10 mouse cellular contexts compared by ENCODE assay signal in the genomic region with DNA sequence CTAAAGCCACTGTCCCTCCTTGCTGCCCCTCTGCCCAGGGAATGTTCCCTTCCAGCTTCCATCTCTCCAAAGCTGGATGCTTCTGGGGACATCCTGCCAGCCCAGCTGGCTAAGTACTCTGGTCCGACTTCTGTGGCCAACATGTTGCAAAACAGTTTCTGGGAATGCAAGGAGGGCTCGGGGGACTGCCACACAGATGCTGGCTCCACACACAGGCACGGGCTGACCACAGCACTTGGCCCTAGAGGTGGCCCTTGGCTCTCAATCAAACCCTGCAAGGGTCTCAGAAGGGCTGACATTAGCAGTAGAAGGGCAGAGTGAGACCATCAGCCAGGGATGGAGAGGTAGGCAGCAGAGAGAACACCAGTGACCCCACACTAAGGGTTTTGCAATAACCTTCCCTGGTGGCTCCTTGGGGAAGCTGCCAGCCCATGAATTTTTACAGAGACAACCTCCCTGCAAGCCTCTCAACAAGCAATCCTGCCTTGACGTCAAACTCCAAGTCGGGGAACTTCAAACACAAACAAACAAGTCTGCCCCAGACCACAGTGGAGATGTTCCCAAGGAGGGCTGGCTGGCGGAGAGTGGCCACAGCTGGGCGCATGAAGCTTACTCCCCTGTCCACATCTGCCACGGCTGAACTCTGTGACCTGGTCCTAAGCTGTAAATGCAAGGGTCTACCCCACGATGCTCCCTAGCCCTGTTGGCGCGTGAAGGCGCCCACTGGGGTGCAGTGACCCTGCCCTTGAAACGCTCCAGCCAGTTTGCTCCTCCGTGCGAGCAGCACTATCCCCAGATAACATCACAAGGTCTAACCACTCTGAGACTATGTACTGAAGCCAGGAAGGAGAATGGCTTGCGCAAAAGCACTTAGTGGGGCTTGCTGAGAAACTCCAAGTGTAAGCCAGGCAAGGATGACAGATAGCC.
A peak's percentile ranks its signal among the peaks of the same experiment; 100 is the strongest.
DNase-seq lines count a peak whose midpoint lies in the region; ATAC-seq lines count a peak whose summit lies in the region.
"Had no signal": no experiment of that assay in that cellular context is flagged by ENCODE, and none has a peak within 500 bp of the region (broad histone marks: within the 10 kb centered on the region; RNA-seq: fewer than 3 reads in every experiment).

No protein-coding gene starts in this region.

- intact Hi-C loops in heart, postnatal 36 days (cut with DNase I): no loop called here

- DNase-seq in forebrain, embryonic 10.5 days (ENCODE audit: extremely low spot score, low spot score): no peak
- DNase-seq in forebrain, embryonic 11.5 days (ENCODE audit: low spot score): no peak
- DNase-seq in adrenal gland, postnatal 36 days: peak; percentile 31 to 54
- peak; percentile 61 to 80 for DNase-seq in heart, postnatal 36 days
- DNase-seq in lung, postnatal 14 days: peak; percentile 65
- DNase-seq in neural tube, embryonic 10.5 days (ENCODE audit: extremely low spot score, low spot score): no peak

- no peak for ATAC-seq in forebrain, embryonic 11.5 days (replicated peaks; ENCODE audit: low FRiP score)
- no peak for ATAC-seq in inflammation-experienced regulatory T-cells, adult 6 months
- ATAC-seq in midbrain, embryonic 13.5 days: no peak
- ATAC-seq: forebrain, embryonic 15.5 days had no signal

- no peaks in the 10 kb centered on the region for H3K27me3 ChIP-seq in forebrain, embryonic 10.5 days (ENCODE audit: poor library complexity, severe bottlenecking)
- H3K27me3 ChIP-seq in forebrain, embryonic 11.5 days (ENCODE audit: control insufficient read depth, insufficient read depth, low read length): no peaks in the 10 kb centered on the region
- H3K27me3 ChIP-seq in midbrain, embryonic 13.5 days: no peaks in the 10 kb centered on the region
- H3K27me3 ChIP-seq: forebrain, embryonic 15.5 days; limb, embryonic 12.5 days had no signal

- no peaks in the 10 kb centered on the region for H3K36me3 ChIP-seq in forebrain, embryonic 10.5 days (replicated peaks)
- no peaks in the 10 kb centered on the region for H3K36me3 ChIP-seq in forebrain, embryonic 11.5 days (ENCODE audit: control insufficient read depth, insufficient read depth, low read length)
- no peaks in the 10 kb centered on the region for H3K36me3 ChIP-seq in midbrain, embryonic 13.5 days
- H3K36me3 ChIP-seq: forebrain, embryonic 15.5 days; limb, embryonic 12.5 days had no signal

- no peak overlapping the region for H3K4me3 ChIP-seq in forebrain, embryonic 10.5 days
- H3K4me3 ChIP-seq in forebrain, embryonic 11.5 days (ENCODE audit: low read depth, low read length): no peak overlapping the region
- H3K4me3 ChIP-seq in midbrain, embryonic 13.5 days (replicated peaks): no peak overlapping the region
- H3K4me3 ChIP-seq: forebrain, embryonic 15.5 days; limb, embryonic 12.5 days had no signal

- no peak overlapping the region for H3K9ac ChIP-seq in forebrain, embryonic 11.5 days (ENCODE audit: low read length)
- no peak overlapping the region for H3K9ac ChIP-seq in midbrain, embryonic 13.5 days (replicated peaks)
- H3K9ac ChIP-seq: forebrain, embryonic 15.5 days; limb, embryonic 12.5 days had no signal

- H3K27ac ChIP-seq in forebrain, embryonic 10.5 days: peak overlapping the region; percentile 12; the same call in 1 of the 2 replicates
- H3K27ac ChIP-seq in forebrain, embryonic 11.5 days (ENCODE audit: low read depth, low read length): no peak overlapping the region
- no peak overlapping the region for H3K27ac ChIP-seq in midbrain, embryonic 13.5 days
- H3K27ac ChIP-seq: forebrain, embryonic 15.5 days; limb, embryonic 12.5 days had no signal

- no peak overlapping the region for H3K4me2 ChIP-seq in forebrain, embryonic 11.5 days (ENCODE audit: low read depth, low read length, severe bottlenecking)
- no peak overlapping the region for H3K4me2 ChIP-seq in midbrain, embryonic 13.5 days (replicated peaks)
- H3K4me2 ChIP-seq: forebrain, embryonic 15.5 days; limb, embryonic 12.5 days had no signal

- H3K9me3 ChIP-seq in forebrain, embryonic 10.5 days: no peaks in the 10 kb centered on the region
- no peaks in the 10 kb centered on the region for H3K9me3 ChIP-seq in forebrain, embryonic 11.5 days (ENCODE audit: control insufficient read depth, low read length)
- no peaks in the 10 kb centered on the region for H3K9me3 ChIP-seq in midbrain, embryonic 13.5 days
- H3K9me3 ChIP-seq: forebrain, embryonic 15.5 days; limb, embryonic 12.5 days had no signal

- WGBS in forebrain, embryonic 10.5 days: 84% methylated on average over 16 of the region's 16 CpGs
- 84% methylated on average over 16 of the region's 16 CpGs for WGBS in forebrain, embryonic 11.5 days
- WGBS in midbrain, embryonic 13.5 days: 78% methylated on average over 16 of the region's 16 CpGs

- H3K4me1 ChIP-seq in forebrain, embryonic 10.5 days: peaks cover 16% of the 10 kb centered on the region; the same call in 1 of the 2 replicates
- H3K4me1 ChIP-seq in forebrain, embryonic 11.5 days (replicated peaks; ENCODE audit: control insufficient read depth, insufficient read depth, low read length): no peaks in the 10 kb centered on the region; the same call in 1 of the 2 replicates
- no peaks in the 10 kb centered on the region for H3K4me1 ChIP-seq in midbrain, embryonic 13.5 days (replicated peaks)
- H3K4me1 ChIP-seq: forebrain, embryonic 15.5 days had no signal

Comparison
In these comparisons a context has a peak if more than half of its experiments do, and no peak if none do; other contexts are left out.
1. DNase-seq: peak in adrenal gland, postnatal 36 days (2 of 2), heart, postnatal 36 days (2 of 2) and lung, postnatal 14 days (single experiment); none in forebrain, embryonic 10.5 days (single experiment), forebrain, embryonic 11.5 days (single experiment) and neural tube, embryonic 10.5 days (single experiment).